Mouse (Mus musculus) kidney, adult 2 months (tissue): ENCODE data around the gene Efna2.

Source experiments
- CTCF ChIP-seq: fragments of 200-500 bp; conservative IDR thresholded peaks from 2 replicates; pipeline ENCODE4 v1.5.1; 2011; ENCODE audit warnings: low read depth, mild to moderate bottlenecking, control low read depth, low read length, moderate library complexity, mixed read lengths; ENCODE audit not compliant: insufficient read depth, insufficient read length
- POLR2A ChIP-seq: fragments of 200-500 bp; IDR thresholded peaks from one replicate; pipeline ENCODE4 v1.6.1; 2011; ENCODE audit warnings: low read depth, low read length, control low read depth

DNA sequence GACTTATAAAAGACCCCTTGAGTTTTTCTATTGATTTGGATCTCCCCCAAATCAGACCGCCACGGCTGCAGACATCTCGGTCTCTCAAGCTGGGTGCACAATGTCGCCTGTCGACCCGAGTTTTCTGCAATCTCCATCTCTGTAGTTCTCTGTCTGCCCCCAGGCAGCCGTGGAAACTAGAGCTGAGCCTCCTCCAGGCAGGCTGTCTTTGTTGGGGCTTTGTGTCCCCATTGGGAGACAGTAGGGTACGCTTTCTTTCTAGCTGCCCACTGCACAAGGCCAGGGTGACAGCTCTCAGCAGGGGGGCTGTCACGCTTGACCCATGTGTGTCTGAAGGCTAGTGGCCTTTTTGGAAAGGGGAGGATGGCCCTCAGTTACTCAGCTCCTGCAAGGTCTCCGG is 28.4 kb downstream of the Efna2 start:
- TF ChIP-seq POLR2A (no peak), CTCF (no peak)
